Comparison of ENCODE assay signal across 37 mouse cellular contexts in genomic region chr3:60053931-60054330, GRCm38 (mm10). TPM values are rescaled to one million over a fixed set of nuclear protein-coding genes. Genes with fewer than 3 reads are reported as not detected.
"Had no signal": no experiment of that assay in that cellular context is flagged by ENCODE, and none has a peak within 500 bp of the region (broad histone marks: within the 10 kb centered on the region; RNA-seq: fewer than 3 reads in every experiment).

No protein-coding gene starts in this region.

- H3K9ac ChIP-seq: heart, embryonic 12.5 days; hindbrain, embryonic 12.5 days; hindbrain, embryonic 14.5 days; intestine, embryonic 15.5 days; limb, embryonic 12.5 days had no signal

- H3K27me3 ChIP-seq: heart, embryonic 12.5 days; hindbrain, embryonic 12.5 days; intestine, embryonic 15.5 days; limb, embryonic 12.5 days had no signal

- H3K4me2 ChIP-seq: heart, embryonic 12.5 days; hindbrain, embryonic 12.5 days; hindbrain, embryonic 14.5 days; intestine, embryonic 15.5 days; limb, embryonic 12.5 days had no signal

- DNase-seq: gastrocnemius, postnatal 14 days; gastrocnemius, postnatal 36 days; heart, adult 11 months; heart, postnatal 10 days; heart, postnatal 4 days; kidney, adult 18-20 months; kidney, adult 8-10 months; kidney, postnatal 10 days; kidney, postnatal 25 days; kidney, postnatal 4 days; liver had no signal

- H3K4me3 ChIP-seq: heart, embryonic 10.5 days; heart, embryonic 12.5 days; hindbrain, embryonic 10.5 days; hindbrain, embryonic 12.5 days; intestine, embryonic 15.5 days; layer of hippocampus, adult 2 months; left cerebral cortex, adult 2 months; limb, embryonic 10.5 days; limb, embryonic 12.5 days had no signal

- ATAC-seq: hindbrain, embryonic 16.5 days; inflammation-experienced regulatory T-cells, adult 6 months; intestine, embryonic 15.5 days; intestine, postnatal 0 days had no signal

- H3K36me3 ChIP-seq: heart, embryonic 10.5 days; heart, embryonic 12.5 days; hindbrain, embryonic 10.5 days; hindbrain, embryonic 12.5 days; intestine, embryonic 15.5 days; limb, embryonic 10.5 days; limb, embryonic 12.5 days had no signal

- H3K9me3 ChIP-seq: heart, embryonic 10.5 days; heart, embryonic 12.5 days; hindbrain, embryonic 10.5 days; hindbrain, embryonic 12.5 days; intestine, embryonic 15.5 days; limb, embryonic 10.5 days; limb, embryonic 12.5 days had no signal

- H3K27ac ChIP-seq: heart, embryonic 10.5 days; hindbrain, embryonic 10.5 days; hindbrain, embryonic 12.5 days; hindbrain, embryonic 14.5 days; intestine, embryonic 15.5 days; layer of hippocampus, adult 2 months; left cerebral cortex, adult 2 months; limb, embryonic 10.5 days; limb, embryonic 12.5 days had no signal

- H3K4me1 ChIP-seq: heart, embryonic 10.5 days; heart, embryonic 12.5 days; hindbrain, embryonic 10.5 days; hindbrain, embryonic 12.5 days; intestine, embryonic 15.5 days; limb, embryonic 10.5 days; limb, embryonic 12.5 days had no signal

RNA-seq across cellular contexts. Expression of gene Sucnr1, which starts 27.7 kb away (rescaled TPM):
- total RNA-seq: gastrocnemius, postnatal 36 days; heart, adult 8-10 months; heart, postnatal 25 days; heart, postnatal 4 days; layer of hippocampus, adult 2 months; layer of hippocampus, postnatal 10 days; layer of hippocampus, postnatal 25 days; left cerebral cortex, adult 2 months; left cerebral cortex, postnatal 14 days; left cerebral cortex, postnatal 36 days had no signal
- polyA plus RNA-seq: heart, embryonic 10.5 days; heart, embryonic 12.5 days; hindbrain, embryonic 12.5 days; hindbrain, embryonic 14.5 days; hindbrain, embryonic 16.5 days; inflammation-experienced regulatory T-cells, adult 6 months; limb, embryonic 10.5 days; limb, embryonic 12.5 days had no signal

RNA-seq across cellular contexts. Expression of gene Aadac, which starts 28.4 kb away (rescaled TPM):
- total RNA-seq: gastrocnemius, adult 8-10 months; gastrocnemius, postnatal 14 days; gastrocnemius, postnatal 36 days; heart, adult 8-10 months; heart, postnatal 10 days; heart, postnatal 25 days; heart, postnatal 4 days; layer of hippocampus, adult 2 months; layer of hippocampus, postnatal 10 days; layer of hippocampus, postnatal 25 days; left cerebral cortex, adult 2 months; left cerebral cortex, postnatal 14 days; left cerebral cortex, postnatal 36 days had no signal
- polyA plus RNA-seq: heart, embryonic 14.5 days; hindbrain, embryonic 10.5 days; hindbrain, embryonic 12.5 days; hindbrain, embryonic 14.5 days; hindbrain, embryonic 16.5 days; inflammation-experienced regulatory T-cells, adult 6 months; limb, embryonic 10.5 days; limb, embryonic 12.5 days had no signal

RNA-seq across cellular contexts. Expression of gene Aadacl2, which starts 47.4 kb away (rescaled TPM):
- total RNA-seq: gastrocnemius, adult 18-20 months; gastrocnemius, adult 8-10 months; gastrocnemius, postnatal 14 days; gastrocnemius, postnatal 36 days; heart, adult 8-10 months; heart, postnatal 10 days; heart, postnatal 25 days; heart, postnatal 4 days; layer of hippocampus, adult 2 months; layer of hippocampus, postnatal 10 days; layer of hippocampus, postnatal 25 days; left cerebral cortex, adult 2 months; left cerebral cortex, postnatal 14 days; left cerebral cortex, postnatal 36 days had no signal
- polyA plus RNA-seq: gonadal fat pad, adult 2 months; heart, embryonic 10.5 days; heart, embryonic 12.5 days; heart, embryonic 14.5 days; heart, embryonic 16.5 days; hindbrain, embryonic 10.5 days; hindbrain, embryonic 12.5 days; hindbrain, embryonic 14.5 days; hindbrain, embryonic 16.5 days; inflammation-experienced regulatory T-cells, adult 6 months; intestine, embryonic 15.5 days; intestine, postnatal 0 days; kidney, embryonic 14.5 days; kidney, embryonic 16.5 days; limb, embryonic 10.5 days; limb, embryonic 12.5 days had no signal
